19 mouse cellular contexts compared by ENCODE assay signal in the genomic region with DNA sequence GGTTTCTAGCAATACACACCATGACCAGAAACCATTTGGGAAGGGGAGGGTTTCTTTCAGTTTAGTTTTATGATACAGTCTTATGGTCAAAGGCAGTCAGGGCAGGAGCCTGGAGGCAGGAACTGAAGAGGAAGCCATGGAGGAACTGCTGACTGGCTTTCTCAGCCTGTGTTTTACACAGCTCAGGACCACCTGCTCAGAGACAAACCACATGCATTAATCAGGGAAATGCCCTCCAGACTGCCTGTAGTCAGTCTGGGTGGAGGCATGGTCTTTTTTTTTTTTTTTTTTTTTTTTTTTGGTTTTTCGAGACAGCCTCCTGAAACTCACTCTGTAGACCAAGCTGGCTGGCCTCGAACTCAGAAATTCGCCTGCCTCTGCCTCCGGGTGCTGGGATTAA. TPM values are rescaled to one million over a fixed set of nuclear protein-coding genes. Genes with fewer than 3 reads are reported as not detected.
DNase-seq lines count a peak whose midpoint lies in the region; ATAC-seq lines count a peak whose summit lies in the region.
"Had no signal": no experiment of that assay in that cellular context is flagged by ENCODE, and none has a peak within 500 bp of the region (broad histone marks: within the 10 kb centered on the region; RNA-seq: fewer than 3 reads in every experiment).

No protein-coding gene starts in this region.

- ATAC-seq in common myeloid progenitor, adult 5-6 weeks (replicated peaks; ENCODE audit: low read depth, poor library complexity, severe bottlenecking) = peak; percentile 71
- ATAC-seq in hematopoietic stem cell, adult 5-6 weeks (replicated peaks in 1 of 2; ENCODE audit: insufficient read depth in 1 of 2, low FRiP score in 2 of 2, low TSS enrichment in 1 of 2, low read depth in 1 of 2, poor library complexity in 2 of 2, severe bottlenecking in 2 of 2) = peak; percentile 70 to 75
- ATAC-seq: activated CD4-positive, CD25-positive, alpha-beta regulatory T cell, adult 4 months; forebrain, embryonic 13.5 days; forebrain, embryonic 15.5 days; forebrain, postnatal 0 days; Patski had no signal

- peak; percentile 13 for DNase-seq in 416B (ENCODE audit: low read depth)
- DNase-seq in thymus, postnatal 36 days = no peak
- no peak for DNase-seq in ovary, postnatal 10 days (ENCODE audit: low spot score)
- DNase-seq in cerebellum, postnatal 36 days = no peak
- DNase-seq: adrenal gland, adult 8-10 months; adrenal gland, postnatal 14 days; adrenal gland, postnatal 36 days; cerebellum, adult 11-12 months; cerebellum, adult 2 months; cerebellum, adult 9-10 months; cerebellum, postnatal 10 days; cerebellum, postnatal 25 days; forebrain, postnatal 0 days had no signal

RNA-seq across cellular contexts. Expression of a gene that starts 43.4 kb away (rescaled TPM):
- 272 and 317 TPM in 2 replicates for total RNA-seq in common myeloid progenitor, adult 5-6 weeks (2017)
- 289 and 297 TPM in 2 replicates for total RNA-seq in hematopoietic stem cell, adult 5-6 weeks (2017)
